Mouse (Mus musculus) heart, adult 2 months (tissue): ENCODE measurements around the gene Gpr107.

ENCODE experiments used
- CTCF ChIP-seq: fragments of 200-600 bp; IDR thresholded peaks from 2 replicates; pipeline ENCODE4 v1.8.1; 2022; ENCODE audit warnings: antibody characterized with exemption, mild to moderate bottlenecking, moderate library complexity
- EP300 ChIP-seq: fragments of 200-500 bp; IDR thresholded peaks from 2 replicates; pipeline ENCODE4 v1.6.1; 2011; ENCODE audit warnings: low read depth, low read length, control low read depth; ENCODE audit not compliant: insufficient read depth
- POLR2A ChIP-seq: fragments of 200-500 bp; IDR thresholded peaks from 2 replicates; pipeline ENCODE4 v1.6.1; 2011; ENCODE audit warnings: mild to moderate bottlenecking, low read depth, low read length, control low read depth; ENCODE audit not compliant: insufficient read depth

DNA sequence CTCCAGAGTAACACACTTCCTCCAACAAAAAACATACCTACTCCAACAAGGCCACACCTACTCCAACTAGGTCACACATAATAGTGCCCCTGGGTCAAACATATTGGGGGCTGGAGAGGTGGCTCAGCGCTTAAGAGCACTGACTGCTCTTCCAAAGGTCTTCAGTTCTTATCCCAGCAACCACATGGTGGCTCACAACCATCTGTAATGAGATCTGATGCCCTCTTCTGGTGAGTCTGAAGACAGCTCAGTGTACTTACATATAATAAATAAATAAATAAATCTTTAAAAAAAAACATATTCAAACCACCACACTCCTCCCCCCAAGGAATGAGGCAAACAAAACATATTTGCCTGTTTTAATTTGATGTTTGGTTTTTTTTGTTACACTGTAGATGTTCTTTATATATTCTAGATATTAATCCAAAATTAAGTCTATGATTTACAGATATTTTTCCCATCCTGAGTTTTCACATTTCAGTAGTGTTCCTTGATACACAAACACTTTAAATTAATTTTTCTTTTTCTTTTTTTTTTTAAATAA, 76.7 kb downstream of the Gpr107 start:
- TF ChIP-seq CTCF (peak; percentile 31), POLR2A (no peak), EP300 (no peak)
